Mouse (Mus musculus): ENCODE measurements around the gene Habp2. TPM values are rescaled to one million over a fixed set of nuclear protein-coding genes. Genes with fewer than 3 reads are reported as not detected.

Habp2 gene
- polyA plus RNA-seq, 1 experiment from 2014 or later, result 12.7 TPM

GRCm38 (mm10) chr19:56264175-56264574 lies 22.8 kb upstream of the Habp2 start:
- Histone ChIP-seq H3K27ac (ENCODE audit: low read length) (no peak overlapping the region), H3K9ac (ENCODE audit: low read depth, low read length) (no peak overlapping the region)

GRCm38 (mm10) chr19:56265149-56265548 lies 21.8 kb upstream of the Habp2 start:
- no peak for ATAC-seq

More at GRCm38 (mm10) chr19:56264175-56264574, 22.8 kb upstream of the Habp2 start:
- Histone ChIP-seq H3K4me1 (ENCODE audit: control insufficient read depth, insufficient read depth, low read length) (0 out of 2 replicates have a peak, but pooled peaks cover 3% of the 10 kb centered on the region), H3K9me3 (ENCODE audit: control insufficient read depth, low read length) (no peaks in the 10 kb centered on the region), H3K27me3 (replicated peaks; ENCODE audit: control insufficient read depth, insufficient read depth, low read length) (no peaks in the 10 kb centered on the region), H3K36me3 (ENCODE audit: control insufficient read depth, insufficient read depth, low read length) (no peaks in the 10 kb centered on the region), H3K4me2 (ENCODE audit: low read depth, low read length) (no peak overlapping the region), H3K4me3 (ENCODE audit: low read length) (no peak overlapping the region)
- no peak for ATAC-seq
- WGBS, result 46% methylated on average over 4 of the region's 4 CpGs

GRCm38 (mm10) chr19:56272081-56272480 lies 14.9 kb upstream of the Habp2 start:
- Histone ChIP-seq H3K9me3 (ENCODE audit: control insufficient read depth, low read length) (no peaks in the 10 kb centered on the region), H3K4me3 (ENCODE audit: low read length) (no peak overlapping the region), H3K27ac (ENCODE audit: low read length) (no peak overlapping the region), H3K27me3 (replicated peaks; ENCODE audit: control insufficient read depth, insufficient read depth, low read length) (no peaks in the 10 kb centered on the region), H3K36me3 (ENCODE audit: control insufficient read depth, insufficient read depth, low read length) (no peaks in the 10 kb centered on the region), H3K4me1 (ENCODE audit: control insufficient read depth, insufficient read depth, low read length) (no peaks in the 10 kb centered on the region), H3K9ac (ENCODE audit: low read depth, low read length) (no peak overlapping the region), H3K4me2 (ENCODE audit: low read depth, low read length) (no peak overlapping the region)
- 81% methylated on average over 8 of the region's 8 CpGs for WGBS
- ATAC-seq, result no peak

More at GRCm38 (mm10) chr19:56265149-56265548, 21.8 kb upstream of the Habp2 start:
- Histone ChIP-seq H3K9me3 (ENCODE audit: control insufficient read depth, low read length) (no peaks in the 10 kb centered on the region), H3K9ac (ENCODE audit: low read depth, low read length) (no peak overlapping the region), H3K36me3 (ENCODE audit: control insufficient read depth, insufficient read depth, low read length) (no peaks in the 10 kb centered on the region), H3K27ac (ENCODE audit: low read length) (no peak overlapping the region), H3K4me1 (ENCODE audit: control insufficient read depth, insufficient read depth, low read length) (0 out of 2 replicates have a peak, but pooled peaks cover 3% of the 10 kb centered on the region), H3K4me3 (ENCODE audit: low read length) (no peak overlapping the region), H3K27me3 (replicated peaks; ENCODE audit: control insufficient read depth, insufficient read depth, low read length) (no peaks in the 10 kb centered on the region), H3K4me2 (ENCODE audit: low read depth, low read length) (no peak overlapping the region)
- 78% methylated on average over 5 of the region's 5 CpGs for WGBS

- ATAC-seq, result no peak
- no peak overlapping the region for H3K4me3 ChIP-seq (ENCODE audit: low read length)
Observed at GRCm38 (mm10) chr19:56277140-56277804, 9.7 kb upstream of the Habp2 start.

GRCm38 (mm10) chr19:56277951-56278350 lies 9.0 kb upstream of the Habp2 start:
- Histone ChIP-seq H3K27ac (ENCODE audit: low read length) (no peak overlapping the region), H3K27me3 (replicated peaks; ENCODE audit: control insufficient read depth, insufficient read depth, low read length) (no peaks in the 10 kb centered on the region), H3K9me3 (ENCODE audit: control insufficient read depth, low read length) (no peaks in the 10 kb centered on the region), H3K4me1 (ENCODE audit: control insufficient read depth, insufficient read depth, low read length) (0 out of 2 replicates have a peak, but pooled peaks cover 5% of the 10 kb centered on the region), H3K4me2 (ENCODE audit: low read depth, low read length) (no peak overlapping the region), H3K9ac (ENCODE audit: low read depth, low read length) (no peak overlapping the region), H3K4me3 (ENCODE audit: low read length) (no peak overlapping the region), H3K36me3 (ENCODE audit: control insufficient read depth, insufficient read depth, low read length) (no peaks in the 10 kb centered on the region)
- peak; percentile 87 for ATAC-seq
- WGBS, result 56% methylated on average over 4 of the region's 4 CpGs

More at GRCm38 (mm10) chr19:56277140-56277804, 9.7 kb upstream of the Habp2 start:
- Histone ChIP-seq H3K27ac (ENCODE audit: low read length) (no peak overlapping the region), H3K4me1 (ENCODE audit: control insufficient read depth, insufficient read depth, low read length) (0 out of 2 replicates have a peak, but pooled peaks cover 5% of the 10 kb centered on the region), H3K9ac (ENCODE audit: low read depth, low read length) (no peak overlapping the region), H3K9me3 (ENCODE audit: control insufficient read depth, low read length) (no peaks in the 10 kb centered on the region), H3K27me3 (replicated peaks; ENCODE audit: control insufficient read depth, insufficient read depth, low read length) (no peaks in the 10 kb centered on the region), H3K36me3 (ENCODE audit: control insufficient read depth, insufficient read depth, low read length) (no peaks in the 10 kb centered on the region), H3K4me2 (ENCODE audit: low read depth, low read length) (no peak overlapping the region)
- 52% methylated on average over 3 of the region's 3 CpGs for WGBS

- 79% methylated on average over 11 of the region's 11 CpGs for WGBS
- ATAC-seq, result no peak
- H3K4me1 ChIP-seq (ENCODE audit: control insufficient read depth, insufficient read depth, low read length), result 0 out of 2 replicates have a peak, but pooled peaks cover 5% of the 10 kb centered on the region
- no peak overlapping the region for H3K4me3 ChIP-seq (ENCODE audit: low read length)
- H3K27me3 ChIP-seq (replicated peaks; ENCODE audit: control insufficient read depth, insufficient read depth, low read length), result no peaks in the 10 kb centered on the region
- H3K9me3 ChIP-seq (ENCODE audit: control insufficient read depth, low read length), result no peaks in the 10 kb centered on the region
- H3K4me2 ChIP-seq (ENCODE audit: low read depth, low read length), result no peak overlapping the region
- no peaks in the 10 kb centered on the region for H3K36me3 ChIP-seq (ENCODE audit: control insufficient read depth, insufficient read depth, low read length)
- H3K27ac ChIP-seq (ENCODE audit: low read length), result no peak overlapping the region
- no peak overlapping the region for H3K9ac ChIP-seq (ENCODE audit: low read depth, low read length)
Observed at GRCm38 (mm10) chr19:56278366-56278765, 8.6 kb upstream of the Habp2 start.

GRCm38 (mm10) chr19:56285222-56285621 lies 1.7 kb upstream of the Habp2 start:
- H3K36me3 ChIP-seq (ENCODE audit: control insufficient read depth, insufficient read depth, low read length), result no peaks in the 10 kb centered on the region
- no peak for ATAC-seq
- no peaks in the 10 kb centered on the region for H3K4me1 ChIP-seq (ENCODE audit: control insufficient read depth, insufficient read depth, low read length)
- H3K27me3 ChIP-seq (replicated peaks; ENCODE audit: control insufficient read depth, insufficient read depth, low read length), result no peaks in the 10 kb centered on the region
- H3K27ac ChIP-seq (ENCODE audit: low read length), result no peak overlapping the region
- no peaks in the 10 kb centered on the region for H3K9me3 ChIP-seq (ENCODE audit: control insufficient read depth, low read length)
- no peak overlapping the region for H3K4me2 ChIP-seq (ENCODE audit: low read depth, low read length)
- no peak overlapping the region for H3K4me3 ChIP-seq (ENCODE audit: low read length)
- WGBS, result 70% methylated on average over 4 of the region's 4 CpGs
- H3K9ac ChIP-seq (ENCODE audit: low read depth, low read length), result no peak overlapping the region

GRCm38 (mm10) chr19:56287580-56288367 lies 837 bp downstream of the Habp2 start:
- H3K36me3 ChIP-seq (ENCODE audit: control insufficient read depth, insufficient read depth, low read length), result no peaks in the 10 kb centered on the region
- no peak overlapping the region for H3K4me3 ChIP-seq (ENCODE audit: low read length)
- H3K4me1 ChIP-seq (ENCODE audit: control insufficient read depth, insufficient read depth, low read length), result peaks cover 9% of the 10 kb centered on the region
- 57% methylated on average over 15 of the region's 15 CpGs for WGBS
- H3K4me2 ChIP-seq (ENCODE audit: low read depth, low read length), result 0 out of 2 replicates have a peak overlapping the region, but pooled peaks have one; percentile 4
- no peak overlapping the region for H3K27ac ChIP-seq (ENCODE audit: low read length)
- H3K9ac ChIP-seq (ENCODE audit: low read depth, low read length), result no peak overlapping the region
- H3K9me3 ChIP-seq (ENCODE audit: control insufficient read depth, low read length), result no peaks in the 10 kb centered on the region
- ATAC-seq, result no peak
- H3K27me3 ChIP-seq (replicated peaks; ENCODE audit: control insufficient read depth, insufficient read depth, low read length), result no peaks in the 10 kb centered on the region

GRCm38 (mm10) chr19:56288436-56288835 lies 1.5 kb downstream of the Habp2 start:
- Histone ChIP-seq H3K4me1 (ENCODE audit: control insufficient read depth, insufficient read depth, low read length) (peaks cover 9% of the 10 kb centered on the region), H3K36me3 (ENCODE audit: control insufficient read depth, insufficient read depth, low read length) (no peaks in the 10 kb centered on the region), H3K27me3 (replicated peaks; ENCODE audit: control insufficient read depth, insufficient read depth, low read length) (no peaks in the 10 kb centered on the region), H3K4me3 (ENCODE audit: low read length) (no peak overlapping the region), H3K4me2 (ENCODE audit: low read depth, low read length) (peak overlapping the region; percentile 4; the same call in 1 of the 2 replicates), H3K9ac (ENCODE audit: low read depth, low read length) (no peak overlapping the region), H3K9me3 (ENCODE audit: control insufficient read depth, low read length) (no peaks in the 10 kb centered on the region), H3K27ac (ENCODE audit: low read length) (no peak overlapping the region)
- 0 out of 2 replicates have a peak, but pooled peaks have one; percentile 25 for ATAC-seq
- 55% methylated on average over 4 of the region's 4 CpGs for WGBS
